Mouse (Mus musculus) layer of hippocampus, adult 2 months (tissue): ENCODE measurements at regions not wholly inside any gene's neighbourhood (a gene's known extent, or its start where the extent isn't known, plus 50 kb on each side); places are given as distances from the start of the nearest gene placed in this dataset.
A peak's percentile ranks its signal among the peaks of the same experiment; 100 is the strongest.

Experiments used
- DNase-seq, 2 experiments: peaks; one replicate each; pipeline ENCODE4 v3.0.0; 2022; ENCODE audit warnings: low spot score in 2 of 2
- H3K27ac ChIP-seq: fragments of 200-600 bp; 2 replicates; pipeline ENCODE4 v1.8.1; 2022
- H3K4me3 ChIP-seq: fragments of 200-600 bp; 2 replicates; pipeline ENCODE4 v1.8.1; 2022; ENCODE audit warnings: mild to moderate bottlenecking
- CTCF ChIP-seq: fragments of 200-600 bp; conservative IDR thresholded peaks from 2 replicates; pipeline ENCODE4 v1.8.1; 2022; ENCODE audit warnings: antibody characterized with exemption, mild to moderate bottlenecking, moderate library complexity

DNA sequence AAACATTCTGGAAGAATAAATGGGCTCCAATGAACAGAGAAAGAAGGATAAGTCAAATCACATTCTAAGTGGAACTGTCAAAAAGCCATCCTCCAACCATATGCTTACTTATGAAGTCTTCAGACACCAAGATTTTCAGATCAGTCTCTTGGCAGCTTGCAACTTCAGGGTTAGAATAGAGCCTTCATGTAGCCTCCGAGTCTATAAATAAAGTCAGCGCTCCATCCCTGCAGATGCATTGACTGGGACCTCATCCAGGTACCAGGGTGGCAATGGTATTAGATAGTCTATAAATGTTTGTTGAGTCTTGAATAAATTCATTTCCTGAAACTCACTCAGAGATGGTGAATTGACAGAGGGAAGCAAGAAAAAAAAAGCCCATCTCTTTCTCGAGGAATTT lies 107.2 kb upstream of the Eepd1 start:
- Histone ChIP-seq H3K27ac (no peak overlapping the region), H3K4me3 (no peak overlapping the region)
- DNase-seq: no peak
- TF ChIP-seq CTCF: no peak

DNA sequence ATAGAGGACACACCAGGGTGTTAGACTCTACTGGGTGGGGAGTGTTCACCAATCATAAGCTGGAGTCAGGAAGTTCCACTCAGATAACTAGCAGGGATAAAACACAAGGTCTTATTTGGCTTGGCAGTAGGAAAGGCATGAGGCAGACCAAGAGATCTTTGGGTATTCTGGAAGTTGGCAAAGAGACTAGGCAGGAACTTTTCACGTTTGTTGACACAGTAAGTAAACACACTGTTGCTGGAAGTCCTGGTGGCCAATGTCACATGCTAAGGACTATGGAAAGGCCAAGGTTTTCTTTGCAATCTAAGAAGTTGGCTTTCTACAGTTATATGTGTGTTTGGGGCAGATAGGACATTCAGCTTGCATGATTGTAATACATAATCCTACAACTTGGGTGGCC lies 105.1 kb upstream of the Eepd1 start:
- TF ChIP-seq CTCF: no peak
- H3K4me3 ChIP-seq: no peak overlapping the region
- no peak for DNase-seq
- no peak overlapping the region for H3K27ac ChIP-seq

DNA sequence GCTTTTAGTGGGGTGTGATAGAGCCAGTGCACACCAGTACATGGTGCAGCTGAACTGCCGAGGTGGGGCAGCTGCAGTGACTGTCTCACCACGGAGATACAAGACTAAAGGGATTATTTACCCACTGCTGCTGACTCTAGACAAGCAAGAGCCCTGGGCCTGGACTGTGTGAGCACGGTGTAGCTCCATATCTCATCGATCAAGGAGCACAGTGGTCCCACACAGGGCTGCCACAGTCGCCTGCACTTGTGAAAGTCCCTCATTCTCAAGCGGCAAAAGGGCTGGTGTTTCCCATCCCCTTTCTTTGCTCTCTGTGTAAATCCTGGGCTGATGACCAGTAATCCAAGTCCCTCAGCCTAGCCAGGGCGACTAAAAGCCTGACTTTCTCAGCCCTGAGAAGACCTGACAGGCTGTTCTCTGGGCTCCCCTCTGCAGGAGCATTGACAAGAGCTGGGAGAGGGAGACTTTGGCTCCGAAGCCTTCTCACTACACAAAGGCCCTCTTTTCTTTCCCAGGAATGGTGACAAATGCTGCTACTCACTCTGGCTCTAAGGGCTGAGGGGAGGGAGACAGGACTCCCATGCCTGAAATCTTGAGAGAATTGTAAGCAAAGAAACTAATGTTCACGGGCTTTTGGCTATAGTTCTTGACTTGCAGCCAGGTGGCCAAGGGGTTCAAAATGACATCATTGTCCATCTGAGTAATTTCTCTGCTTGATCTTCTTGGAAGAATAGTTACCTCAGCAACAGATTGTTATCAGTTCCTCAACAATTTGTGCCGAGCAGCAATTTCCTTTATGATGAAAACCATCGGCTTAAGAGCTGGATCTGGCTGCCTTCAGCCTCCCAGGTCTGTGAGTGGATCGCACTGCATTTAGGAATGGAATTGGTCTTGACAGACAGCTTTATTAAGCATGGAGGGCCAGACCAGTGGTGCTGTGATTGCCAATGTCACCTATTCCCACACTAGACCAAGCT lies 103.3 kb upstream of the Eepd1 start:
- TF ChIP-seq CTCF: no peak

DNA sequence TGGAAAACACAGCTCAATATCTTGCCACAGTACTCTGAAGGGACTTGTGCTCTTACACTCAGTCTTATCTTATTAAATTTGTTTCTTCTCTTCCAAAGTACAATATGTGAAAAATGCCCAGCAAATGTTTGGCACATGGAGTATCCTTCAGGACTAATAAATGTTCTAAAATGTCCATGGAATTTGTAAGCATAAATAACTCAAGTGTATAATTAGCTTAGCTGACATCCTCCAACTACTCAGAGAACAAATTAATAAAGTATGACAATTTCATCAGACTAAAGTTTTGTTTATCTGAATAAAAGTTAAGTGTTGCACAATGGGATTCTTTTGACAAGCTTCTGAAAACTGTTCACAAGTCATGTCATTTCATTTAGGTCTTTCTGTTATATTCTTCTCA lies 96.0 kb upstream of the Eepd1 start:
- H3K4me3 ChIP-seq: no peak overlapping the region
- no peak for TF ChIP-seq CTCF
- no peak for DNase-seq
- no peak overlapping the region for H3K27ac ChIP-seq

More for the DNA sequence above, 103.3 kb upstream of the Eepd1 start:
- no peak overlapping the region; the same call in 1 of the 2 replicates for H3K27ac ChIP-seq
- H3K4me3 ChIP-seq: no peak overlapping the region
- peak; percentile 9 to 37 for DNase-seq

DNA sequence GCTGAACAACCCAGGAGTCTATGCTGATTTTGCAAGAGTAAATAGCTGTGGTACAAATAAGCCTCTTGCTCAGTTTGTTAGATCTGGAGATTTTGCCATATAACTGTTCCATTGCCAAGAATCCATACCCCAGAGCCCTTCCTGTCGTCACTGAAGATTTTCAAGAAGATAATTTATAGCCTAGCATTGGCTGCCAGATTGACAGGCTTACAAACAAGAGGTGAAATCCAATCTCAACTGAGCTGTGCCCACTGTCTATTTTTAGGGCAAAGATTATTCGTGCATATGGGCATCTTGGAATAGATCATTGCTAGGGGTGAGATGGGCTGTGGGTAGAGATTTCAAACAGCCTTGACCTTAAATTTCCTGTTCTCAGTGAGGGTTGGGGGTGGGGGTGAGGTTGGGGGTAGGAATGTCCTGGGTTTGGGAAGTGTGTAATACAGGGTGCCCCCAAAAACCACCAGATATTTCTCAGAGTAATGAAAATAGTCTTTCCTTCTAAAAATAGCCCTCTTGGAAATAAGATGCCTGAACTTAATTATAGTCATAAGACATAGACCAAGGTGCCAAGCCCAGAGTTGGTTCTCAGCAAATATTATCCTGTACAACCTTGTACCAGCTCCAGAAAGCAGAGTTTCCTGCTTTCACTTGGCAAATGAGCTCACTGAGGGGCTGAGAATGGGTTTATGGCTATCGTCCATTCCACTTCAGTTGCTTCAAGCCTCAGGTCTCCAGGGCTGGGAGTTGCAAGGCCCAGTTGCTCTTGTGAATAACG lies 93.3 kb upstream of the Eepd1 start:
- H3K27ac ChIP-seq: no peak overlapping the region

GRCm38 (mm10) chr9:25389351-25389750 lies 92.0 kb upstream of the Eepd1 start:
- no peak for TF ChIP-seq CTCF
- no peak overlapping the region for H3K27ac ChIP-seq
- no peak overlapping the region for H3K4me3 ChIP-seq
- DNase-seq: no peak

More for the DNA sequence above, 93.3 kb upstream of the Eepd1 start:
- no peak for DNase-seq
- no peak for TF ChIP-seq CTCF
- no peak overlapping the region for H3K4me3 ChIP-seq

GRCm38 (mm10) chr9:25400647-25401335 lies 80.6 kb upstream of the Eepd1 start:
- peak in 1 of 2 experiments; percentile 14 for DNase-seq
- H3K27ac ChIP-seq: no peak overlapping the region
- no peak for TF ChIP-seq CTCF
- no peak overlapping the region for H3K4me3 ChIP-seq

DNA sequence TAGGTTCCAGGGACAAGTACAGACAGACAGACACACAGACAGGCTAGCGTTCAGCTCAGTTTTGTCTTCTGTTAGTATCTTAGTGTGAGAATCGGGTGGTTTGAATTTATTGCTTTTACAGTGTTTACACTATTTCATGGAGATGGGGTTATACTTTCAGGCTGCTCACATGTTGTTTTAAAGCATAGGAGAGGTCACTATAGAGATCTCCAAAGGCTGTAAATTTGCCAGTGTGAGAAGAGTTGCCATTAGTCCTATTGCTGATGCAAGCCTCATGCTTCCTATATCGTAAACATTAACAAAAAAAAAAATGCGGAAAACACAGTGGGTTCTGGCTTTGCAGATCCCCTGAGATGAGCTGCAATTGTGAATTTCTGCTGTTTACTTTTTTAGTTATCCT lies 75.5 kb upstream of the Eepd1 start:
- no peak for DNase-seq
- H3K4me3 ChIP-seq: no peak overlapping the region
- TF ChIP-seq CTCF: no peak
- H3K27ac ChIP-seq: no peak overlapping the region

GRCm38 (mm10) chr9:25408518-25408917 lies 72.8 kb upstream of the Eepd1 start:
- TF ChIP-seq CTCF: no peak

GRCm38 (mm10) chr9:25409729-25410128 lies 71.6 kb upstream of the Eepd1 start:
- TF ChIP-seq CTCF: no peak
- no peak overlapping the region for H3K4me3 ChIP-seq
- no peak for DNase-seq

More at GRCm38 (mm10) chr9:25408518-25408917, 72.8 kb upstream of the Eepd1 start:
- DNase-seq: peak; percentile 31 to 44
- H3K27ac ChIP-seq: no peak overlapping the region
- no peak overlapping the region for H3K4me3 ChIP-seq

GRCm38 (mm10) chr9:25413873-25414272 lies 67.5 kb upstream of the Eepd1 start:
- Histone ChIP-seq H3K27ac (no peak overlapping the region), H3K4me3 (no peak overlapping the region)
- no peak for DNase-seq
- TF ChIP-seq CTCF: no peak

More at GRCm38 (mm10) chr9:25409729-25410128, 71.6 kb upstream of the Eepd1 start:
- H3K27ac ChIP-seq: no peak overlapping the region

DNA sequence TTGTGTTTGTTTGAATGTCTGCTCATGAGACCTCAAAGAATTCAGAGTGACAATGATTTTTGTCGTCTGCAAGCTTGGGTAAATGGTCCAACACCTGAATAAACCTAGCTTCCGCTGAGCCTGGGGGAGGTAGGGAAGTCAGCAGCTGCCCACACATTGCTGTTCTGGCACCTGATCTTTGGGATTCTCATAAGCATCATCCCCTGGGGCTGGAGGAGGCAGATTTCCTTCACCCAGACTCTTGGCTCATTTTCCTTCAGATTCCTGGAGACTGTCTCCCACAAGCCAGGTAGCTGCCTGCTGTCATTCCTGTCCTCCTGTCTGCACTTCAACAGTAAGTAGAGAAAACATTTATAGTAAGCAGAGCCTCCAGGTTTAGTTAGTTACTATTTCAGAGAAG lies 67.0 kb upstream of the Eepd1 start:
- DNase-seq: no peak
- no peak for TF ChIP-seq CTCF
- Histone ChIP-seq H3K4me3 (no peak overlapping the region), H3K27ac (no peak overlapping the region)

- no peak for DNase-seq
- TF ChIP-seq CTCF: no peak
- Histone ChIP-seq H3K27ac (no peak overlapping the region), H3K4me3 (no peak overlapping the region)
Observed at GRCm38 (mm10) chr9:25426941-25427340, 54.4 kb upstream of the Eepd1 start.
